Mouse (Mus musculus): ENCODE measurements around the gene Pidd1. TPM values are rescaled to one million over a fixed set of nuclear protein-coding genes. Genes with fewer than 3 reads are reported as not detected.
"Not testable (repeated sequence)": the region's sequence is repeated elsewhere in the genome, so short reads cannot be mapped to it uniquely, and the experiment has no call there.

The Pidd1 gene
- polyA plus RNA-seq, 2 experiments = 6.1 to 15.5 TPM

DNA sequence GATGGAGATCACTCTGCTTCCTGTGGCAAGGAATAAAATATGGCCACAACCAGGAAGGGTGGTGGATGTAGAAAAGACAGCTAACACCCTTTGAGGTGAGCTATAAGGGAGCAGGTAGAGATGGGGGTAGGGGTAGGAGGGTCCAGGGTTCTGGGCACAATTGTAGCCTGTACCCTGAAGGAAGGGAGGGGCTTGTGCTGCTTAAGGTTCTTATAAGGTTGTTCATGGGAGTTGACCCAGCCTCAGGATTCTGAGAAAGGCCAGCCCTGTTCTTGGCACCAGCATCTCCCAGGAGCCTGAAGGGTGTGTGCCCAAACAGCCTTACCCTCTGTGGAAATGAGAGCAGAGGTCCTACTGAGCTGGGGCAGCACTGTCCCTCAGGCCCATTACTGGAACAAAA lies 8.1 kb upstream of the Pidd1 start:
- no peak overlapping the region; the same call in 1 of the 2 replicates for H3K9ac ChIP-seq (replicated peaks)
- H3K9me3 ChIP-seq (ENCODE audit: control insufficient read depth, low read length) = no peaks in the 10 kb centered on the region
- H3K4me1 ChIP-seq (replicated peaks; ENCODE audit: control insufficient read depth in 2 of 2, insufficient read depth in 2 of 2, low read length in 1 of 2) = peaks cover 15 to 31% of the 10 kb centered on the region in 2 experiments
- no peak overlapping the region for H3K4me2 ChIP-seq (ENCODE audit: low read depth)
- DNase-seq (ENCODE audit: low read depth in 3 of 3, low spot score in 3 of 3) (no peak), ATAC-seq (ENCODE audit: insufficient read depth) (no peak)
- no peak overlapping the region for H3K4me3 ChIP-seq (ENCODE audit: insufficient read depth in 1 of 2, low read depth in 2 of 2, low read length in 2 of 2)
- no peak for TF ChIP-seq EP300 (IDR thresholded peaks at IDR 0.05; ENCODE audit: low read depth)
- TF ChIP-seq CTCF (IDR thresholded peaks at IDR 0.05; ENCODE audit: low read depth) = no peak
- peaks cover 40% of the 10 kb centered on the region for H3K36me3 ChIP-seq (replicated peaks; ENCODE audit: control insufficient read depth, insufficient read depth, low read depth)
- no peaks in the 10 kb centered on the region for H3K27me3 ChIP-seq (ENCODE audit: control insufficient read depth, insufficient read depth, low read length)
- no peak overlapping the region; the same call in 1 of the 2 replicates for H3K27ac ChIP-seq

DNA sequence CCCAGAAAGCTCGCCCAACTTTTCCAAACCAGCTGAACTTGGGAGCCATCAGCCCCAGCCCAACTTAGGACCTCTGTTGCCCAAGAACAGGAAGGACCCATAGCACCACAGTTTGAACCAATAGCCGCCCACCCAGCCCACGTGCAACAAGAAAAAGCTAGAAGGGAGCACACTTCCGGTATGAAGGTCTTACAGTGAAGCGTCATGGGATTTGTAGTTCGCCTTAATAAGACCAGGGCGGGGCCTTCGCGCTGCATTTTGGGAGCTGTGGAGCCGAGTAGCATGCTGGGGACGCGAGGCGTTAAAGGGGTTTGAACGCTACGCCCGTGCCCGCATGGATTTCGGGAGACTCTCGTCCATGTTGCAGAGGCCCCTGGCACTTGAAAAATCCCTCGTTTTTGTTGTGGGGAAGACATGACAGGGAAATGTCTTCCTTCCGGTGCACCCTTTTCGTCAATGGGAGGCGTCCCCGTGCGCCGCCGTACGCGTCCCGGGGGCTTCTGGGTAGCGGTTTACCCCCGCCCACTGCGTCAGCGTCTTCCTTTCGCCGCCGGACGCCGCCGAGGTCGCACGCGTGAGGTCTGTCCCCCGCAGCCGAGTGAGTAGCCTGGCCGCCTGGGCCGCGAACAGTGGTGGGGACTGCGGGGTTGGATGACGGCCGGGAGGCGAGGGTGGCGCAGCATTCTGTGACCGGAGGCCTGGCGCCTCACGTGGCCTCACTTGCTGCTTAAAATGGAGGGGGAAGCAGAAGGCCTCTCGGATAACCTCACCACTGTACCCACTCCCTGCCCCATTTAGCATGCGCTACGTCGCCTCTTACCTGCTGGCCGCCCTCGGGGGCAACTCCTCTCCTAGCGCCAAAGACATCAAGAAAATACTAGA lies 3.5 kb upstream of the Pidd1 start, which contains the start of gene Rplp2:
Gene Rplp2 (plus strand): TSS at position 261 of the 882 bp plus-strand sequence.
- Histone ChIP-seq H3K36me3 (replicated peaks; ENCODE audit: control insufficient read depth, insufficient read depth, low read depth) (peaks cover 40% of the 10 kb centered on the region), H3K4me3 (ENCODE audit: insufficient read depth in 1 of 2, low read depth in 2 of 2, low read length in 2 of 2) (peak within 1 kb of the TSS; percentile 76 to 81), H3K27me3 (ENCODE audit: control insufficient read depth, insufficient read depth, low read length) (no peaks in the 10 kb centered on the region), H3K4me2 (ENCODE audit: low read depth) (peak within 1 kb of the TSS; percentile 73), H3K9me3 (ENCODE audit: control insufficient read depth, low read length) (no peaks in the 10 kb centered on the region), H3K9ac (replicated peaks) (peak within 1 kb of the TSS; percentile 86), H3K27ac (peak within 1 kb of the TSS; percentile 84), H3K4me1 (replicated peaks; ENCODE audit: control insufficient read depth in 2 of 2, insufficient read depth in 2 of 2, low read length in 1 of 2) (peaks cover 22 to 33% of the 10 kb centered on the region in 2 experiments)
- TF ChIP-seq EP300 (IDR thresholded peaks at IDR 0.05; ENCODE audit: low read depth) (no peak), CTCF (IDR thresholded peaks at IDR 0.05; ENCODE audit: low read depth) (no peak; the same call in 1 of the 2 replicates)
- ATAC-seq (ENCODE audit: insufficient read depth) (peak; percentile 87), DNase-seq (ENCODE audit: low read depth in 3 of 3, low spot score in 3 of 3) (peak; percentile 85 to 88 (median 88))
- WGBS (ENCODE audit: insufficient replicate concordance) = under 1% methylated on average over 63 of the region's 63 CpGs

DNA sequence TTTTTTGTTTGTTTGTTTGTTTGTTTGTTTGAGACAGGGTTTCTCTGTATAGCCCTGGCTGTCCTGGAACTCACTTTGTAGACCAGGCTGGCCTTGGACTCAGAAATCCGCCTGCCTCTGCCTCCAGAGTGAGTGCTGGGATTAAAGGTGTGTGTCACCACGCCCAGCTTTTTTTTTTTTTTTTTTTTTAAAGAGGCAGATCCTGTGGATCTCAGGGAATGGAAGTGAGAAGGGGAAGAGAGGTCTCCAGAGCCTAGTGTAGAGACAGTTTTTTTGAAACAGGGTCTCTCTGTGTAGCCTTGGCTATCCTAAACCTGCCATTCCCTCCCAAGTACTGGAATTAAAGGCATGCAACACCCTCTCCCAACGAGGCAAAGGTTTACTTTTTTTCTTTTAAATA lies 2.5 kb upstream of the Pidd1 start:
- H3K9ac ChIP-seq (replicated peaks) = peak overlapping the region; percentile 86; the same call in 1 of the 2 replicates
- peaks cover 22 to 28% of the 10 kb centered on the region in 2 experiments for H3K4me1 ChIP-seq (replicated peaks; ENCODE audit: control insufficient read depth in 2 of 2, insufficient read depth in 2 of 2, low read length in 1 of 2)
- H3K4me3 ChIP-seq (ENCODE audit: insufficient read depth in 1 of 2, low read depth in 2 of 2, low read length in 2 of 2) = peak overlapping the region in 1 of 2 experiments; percentile 76; a peak in 2 of 4 replicates
- not testable (repeated sequence) for H3K27me3 ChIP-seq (ENCODE audit: control insufficient read depth, insufficient read depth, low read length); DNase-seq (ENCODE audit: low read depth in 3 of 3, low spot score in 3 of 3); H3K9me3 ChIP-seq (ENCODE audit: control insufficient read depth, low read length); H3K27ac ChIP-seq; ATAC-seq (ENCODE audit: insufficient read depth)
- peak overlapping the region; percentile 73 for H3K4me2 ChIP-seq (ENCODE audit: low read depth)
- 53% methylated on average over 3 of the region's 3 CpGs for WGBS (ENCODE audit: insufficient replicate concordance)
- peaks cover 37% of the 10 kb centered on the region for H3K36me3 ChIP-seq (replicated peaks; ENCODE audit: control insufficient read depth, insufficient read depth, low read depth)

DNA sequence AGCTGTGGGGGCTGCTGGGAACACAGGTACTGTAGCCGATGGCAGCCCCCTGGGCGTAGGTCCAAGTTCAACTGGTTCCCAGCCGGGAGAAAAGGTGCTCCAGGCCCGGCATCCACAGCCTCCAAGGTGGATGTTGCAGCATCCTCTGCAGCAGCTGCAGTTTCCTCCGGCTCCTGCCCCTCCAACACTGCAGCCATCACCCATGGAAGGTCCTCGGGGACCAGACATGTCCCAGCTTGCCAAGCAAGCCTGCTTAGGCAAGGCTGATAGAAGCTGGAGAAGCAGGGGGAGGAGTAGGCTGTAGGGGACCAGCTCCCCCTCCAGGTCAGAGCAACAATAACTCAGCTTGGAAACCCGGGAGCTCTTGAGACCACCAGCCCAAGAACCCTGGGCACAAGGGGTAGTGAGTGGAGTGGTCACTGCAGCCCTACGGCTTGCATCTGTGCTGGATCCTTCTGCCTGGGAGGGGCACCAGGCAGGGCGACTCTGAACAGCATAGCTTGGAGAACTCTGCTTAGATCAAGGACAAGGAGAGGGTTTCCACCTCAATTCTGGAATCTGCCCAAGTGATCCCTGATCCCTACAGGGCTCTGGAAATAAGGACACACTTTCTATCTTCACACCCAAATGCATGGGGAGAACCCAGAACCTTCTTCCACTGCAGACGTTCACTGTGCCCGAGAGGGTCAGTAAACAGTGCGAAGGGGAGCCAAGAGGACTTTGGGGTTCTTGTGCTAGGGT lies 574 bp downstream of the Pidd1 start:
- Histone ChIP-seq H3K4me2 (ENCODE audit: low read depth) (peak overlapping the region; percentile 90), H3K4me3 (ENCODE audit: insufficient read depth in 1 of 2, low read depth in 2 of 2, low read length in 2 of 2) (peak overlapping the region; percentile 67 to 76), H3K27ac (peak overlapping the region; percentile 80), H3K9ac (replicated peaks) (peak overlapping the region; percentile 72), H3K27me3 (ENCODE audit: control insufficient read depth, insufficient read depth, low read length) (no peaks in the 10 kb centered on the region), H3K4me1 (replicated peaks; ENCODE audit: control insufficient read depth in 2 of 2, insufficient read depth in 2 of 2, low read length in 1 of 2) (peaks cover 14 to 16% of the 10 kb centered on the region in 2 experiments), H3K36me3 (replicated peaks; ENCODE audit: control insufficient read depth, insufficient read depth, low read depth) (peaks cover 36% of the 10 kb centered on the region), H3K9me3 (ENCODE audit: control insufficient read depth, low read length) (no peaks in the 10 kb centered on the region)
- ATAC-seq (ENCODE audit: insufficient read depth) = peak; percentile 31; the same call in 1 of the 2 replicates
- 23% methylated on average over 12 of the region's 12 CpGs for WGBS (ENCODE audit: insufficient replicate concordance)
- DNase-seq (ENCODE audit: low read depth in 3 of 3, low spot score in 3 of 3) = peak in 1 of 3 experiments; percentile 56
- no peak for TF ChIP-seq EP300 (IDR thresholded peaks at IDR 0.05; ENCODE audit: low read depth)
- peak; percentile 77 for TF ChIP-seq CTCF (IDR thresholded peaks at IDR 0.05; ENCODE audit: low read depth)

DNA sequence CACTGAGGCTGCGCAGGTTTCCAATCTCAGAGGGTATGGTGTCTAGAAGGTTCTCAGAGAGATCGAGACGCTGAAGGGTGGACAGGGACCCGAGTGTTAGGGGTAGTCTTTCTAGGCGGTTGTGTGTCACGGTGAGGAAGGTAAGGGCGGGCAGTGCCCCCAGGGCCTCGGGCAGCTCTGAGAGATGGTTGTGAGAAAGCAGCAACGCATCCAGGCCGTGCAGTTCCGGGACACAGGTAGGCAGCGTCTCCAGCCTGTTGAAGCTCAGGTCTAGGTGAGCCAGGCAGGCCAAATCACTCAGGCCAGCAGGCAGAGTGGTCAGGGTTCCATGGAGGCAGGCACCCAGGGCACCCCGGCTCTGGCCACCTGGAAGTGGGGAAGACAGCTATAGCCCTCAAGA lies 1.6 kb downstream of the Pidd1 start:
- Histone ChIP-seq H3K9ac (replicated peaks) (peak overlapping the region; percentile 1), H3K4me1 (replicated peaks; ENCODE audit: control insufficient read depth in 2 of 2, insufficient read depth in 2 of 2, low read length in 1 of 2) (peaks cover 14 to 15% of the 10 kb centered on the region in 2 experiments), H3K4me3 (ENCODE audit: insufficient read depth in 1 of 2, low read depth in 2 of 2, low read length in 2 of 2) (peak overlapping the region; percentile 67 to 76), H3K36me3 (replicated peaks; ENCODE audit: control insufficient read depth, insufficient read depth, low read depth) (peaks cover 38% of the 10 kb centered on the region), H3K4me2 (ENCODE audit: low read depth) (peak overlapping the region; percentile 90), H3K9me3 (ENCODE audit: control insufficient read depth, low read length) (no peaks in the 10 kb centered on the region), H3K27me3 (ENCODE audit: control insufficient read depth, insufficient read depth, low read length) (no peaks in the 10 kb centered on the region), H3K27ac (no peak overlapping the region)
- DNase-seq (ENCODE audit: low read depth in 3 of 3, low spot score in 3 of 3) (no peak), ATAC-seq (ENCODE audit: insufficient read depth) (no peak)
- 82% methylated on average over 13 of the region's 13 CpGs for WGBS (ENCODE audit: insufficient replicate concordance)
- no peak for TF ChIP-seq EP300 (IDR thresholded peaks at IDR 0.05; ENCODE audit: low read depth)
- TF ChIP-seq CTCF (IDR thresholded peaks at IDR 0.05; ENCODE audit: low read depth) = no peak
